Mouse (Mus musculus): ENCODE measurements around the gene Btg4.

Gene Btg4

DNA sequence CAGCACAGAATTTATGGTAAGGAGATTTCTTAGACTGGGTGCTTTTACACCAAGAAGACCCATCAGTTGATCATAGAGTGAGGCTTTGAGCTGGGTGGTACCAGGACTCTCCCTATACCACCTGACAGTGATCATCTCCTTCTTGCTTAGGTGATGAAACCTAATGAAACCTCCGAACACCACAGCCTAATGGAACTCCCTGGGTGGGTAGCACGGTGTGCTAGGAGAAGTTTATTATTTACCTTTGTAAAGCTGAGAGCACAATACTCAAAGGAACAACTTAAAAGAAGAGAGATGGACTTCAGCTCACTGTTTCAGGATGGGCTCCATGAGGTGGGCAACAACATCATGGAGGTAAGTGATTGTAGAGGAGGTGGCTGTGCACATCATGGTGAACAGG lies at the start of gene Btg4:
Gene Btg4 (plus strand): TSS at position 301 of the 400 bp plus-strand sequence.
- TF ChIP-seq GATA4 (IDR thresholded peaks at IDR 0.05; ENCODE audit: insufficient replicate concordance, low read length): no peak

DNA sequence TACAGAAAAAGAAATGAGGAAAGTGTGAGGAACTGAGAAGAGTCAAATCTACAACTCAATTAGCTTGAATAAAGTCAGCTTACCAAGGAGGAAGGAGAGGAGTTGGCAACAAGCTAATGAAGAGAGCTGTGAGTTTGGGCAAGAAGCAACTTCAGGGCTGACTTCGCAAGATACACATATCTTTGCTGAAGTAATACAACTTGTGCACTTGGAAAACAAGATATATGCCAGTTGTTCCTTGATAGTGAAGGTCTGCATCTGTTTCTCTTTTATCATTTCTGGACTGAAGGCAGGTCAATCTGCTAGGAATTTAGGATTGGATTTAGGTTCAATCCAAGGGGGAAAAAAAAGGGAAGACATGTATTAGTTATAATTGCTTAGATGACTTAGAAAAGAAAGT lies 47.1 kb upstream of the Btg4 start:
- TF ChIP-seq GATA4 (IDR thresholded peaks at IDR 0.05; ENCODE audit: insufficient replicate concordance, low read length): no peak

DNA sequence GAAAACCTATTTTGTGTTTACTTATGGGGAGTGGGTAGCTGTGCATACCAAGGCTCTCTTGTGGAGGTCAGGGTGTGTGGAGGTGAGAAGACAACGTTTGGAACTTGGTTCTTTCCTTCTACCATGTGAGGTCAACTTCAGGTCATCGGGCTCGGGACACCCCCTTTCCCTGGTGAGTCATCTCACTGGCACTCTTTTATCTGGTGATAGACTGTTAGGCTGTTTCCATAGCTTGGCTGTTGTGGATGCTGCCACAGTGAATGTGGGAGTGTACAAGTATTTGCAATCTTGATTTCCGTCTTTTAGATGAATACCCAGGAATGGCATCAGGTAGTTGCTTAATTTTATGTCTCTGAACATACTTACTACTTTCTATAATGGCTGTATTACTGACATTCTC lies 45.0 kb upstream of the Btg4 start:
- TF ChIP-seq GATA4 (IDR thresholded peaks at IDR 0.05; ENCODE audit: insufficient replicate concordance, low read length): no peak

DNA sequence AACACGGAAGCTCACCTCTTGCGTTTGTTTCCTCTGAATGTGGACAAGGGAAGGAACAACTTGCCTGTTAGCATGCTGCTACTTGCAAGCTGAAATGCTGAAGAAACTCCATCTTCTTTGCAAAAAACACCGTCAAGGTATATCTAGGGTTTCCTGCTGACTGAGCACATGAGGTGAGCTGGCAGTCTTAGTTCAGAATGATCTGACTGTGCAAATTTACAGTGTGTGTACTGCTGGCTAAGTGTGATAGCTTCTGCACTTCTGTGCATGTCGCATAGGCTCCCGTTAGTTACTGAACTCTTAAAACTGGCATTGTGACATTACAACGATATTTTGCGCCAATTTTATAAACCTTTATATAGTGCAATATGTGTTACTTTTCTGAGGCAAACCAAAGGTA lies 41.0 kb upstream of the Btg4 start:
- no peak for TF ChIP-seq GATA4 (IDR thresholded peaks at IDR 0.05; ENCODE audit: insufficient replicate concordance, low read length)

DNA sequence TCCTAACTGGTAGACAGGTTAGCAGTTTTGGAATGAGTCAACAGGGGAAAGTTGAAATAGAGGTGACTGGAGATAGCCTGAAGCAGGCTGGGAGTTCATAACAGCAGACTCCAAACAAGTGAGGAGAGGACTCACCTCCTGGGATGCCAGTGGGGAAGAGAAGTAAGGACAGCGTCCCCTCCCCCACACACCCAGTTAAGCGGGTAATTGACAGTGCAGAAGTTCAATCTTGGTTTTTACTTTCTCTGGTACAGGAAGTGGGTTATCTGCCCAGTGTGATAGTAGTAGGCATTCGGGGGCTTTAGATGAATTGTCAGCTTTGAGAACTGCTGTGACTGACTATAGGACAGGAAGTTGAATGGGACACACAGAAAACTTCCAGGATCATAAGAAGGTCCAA lies 40.4 kb upstream of the Btg4 start:
- no peak for TF ChIP-seq GATA4 (IDR thresholded peaks at IDR 0.05; ENCODE audit: insufficient replicate concordance, low read length)

DNA sequence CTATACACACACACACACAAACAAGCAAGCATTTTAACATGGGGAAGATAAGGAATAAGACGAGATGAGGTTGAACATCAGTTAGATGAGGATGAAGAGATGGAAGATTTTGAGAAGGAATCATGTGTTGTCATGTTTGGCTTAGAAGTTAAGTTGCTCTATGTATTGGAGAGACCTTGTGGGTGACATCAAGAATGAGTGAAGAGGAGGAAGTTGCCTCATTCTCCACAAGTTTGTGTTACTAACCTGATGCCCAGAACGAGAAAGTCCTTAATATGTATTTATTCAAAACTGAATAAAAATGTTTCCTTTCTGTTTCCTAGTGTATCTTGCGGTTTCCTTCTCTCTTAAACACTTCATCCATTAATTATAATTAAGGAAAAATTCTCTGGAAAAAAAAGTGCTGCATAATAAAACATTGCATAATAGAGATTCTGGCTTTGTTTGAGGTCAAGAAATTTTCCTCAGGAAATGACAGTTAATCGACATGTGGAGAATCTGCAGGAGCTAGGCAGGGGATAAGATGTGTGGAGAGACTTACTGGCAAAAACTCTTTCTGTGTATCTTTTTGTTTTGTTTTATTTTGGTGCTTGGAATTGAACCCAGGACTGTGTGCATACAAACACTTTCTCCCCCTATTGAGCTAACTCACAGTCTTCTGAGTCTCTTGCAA lies 39.4 kb upstream of the Btg4 start:
- no peak for TF ChIP-seq GATA4 (IDR thresholded peaks at IDR 0.05; ENCODE audit: insufficient replicate concordance, low read length)

DNA sequence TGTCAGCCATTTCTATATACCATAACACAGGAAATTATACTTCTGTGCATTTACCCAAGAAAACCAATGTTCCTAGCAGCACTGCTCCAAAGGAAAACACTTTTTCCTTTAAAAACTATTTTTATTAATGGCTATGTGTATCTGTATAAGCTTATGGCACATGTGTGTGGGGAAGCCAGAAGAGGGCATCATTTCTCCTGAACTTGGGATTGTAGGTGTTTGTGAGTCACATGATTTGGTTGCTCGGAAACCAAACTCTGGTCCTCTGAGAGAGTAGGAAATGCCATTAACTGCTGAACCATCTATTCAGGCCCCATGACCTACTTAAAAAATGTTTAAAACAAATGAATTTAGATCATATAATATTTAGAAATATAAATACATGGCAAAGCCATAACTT lies 33.7 kb upstream of the Btg4 start:
- no peak for TF ChIP-seq GATA4 (IDR thresholded peaks at IDR 0.05; ENCODE audit: insufficient replicate concordance, low read length)

DNA sequence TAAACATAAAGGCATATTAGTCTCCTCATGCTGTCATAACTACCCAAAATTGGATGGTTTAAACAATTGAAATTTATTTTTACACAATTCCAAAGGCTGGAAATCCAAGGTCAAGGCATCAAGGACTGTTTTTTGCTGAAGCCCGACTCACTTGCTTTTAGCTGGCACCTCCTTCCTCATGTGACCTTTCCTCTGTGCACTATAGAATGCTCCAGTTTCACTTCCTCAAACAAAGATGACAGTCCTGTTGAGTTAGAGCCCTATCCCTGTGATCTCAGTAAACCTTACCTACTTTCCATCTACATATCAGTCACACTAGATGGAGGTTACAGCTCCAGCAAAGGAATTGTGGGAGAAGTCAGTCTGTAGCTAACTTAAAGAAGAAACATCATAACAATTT lies 30.6 kb upstream of the Btg4 start:
- no peak for TF ChIP-seq GATA4 (IDR thresholded peaks at IDR 0.05; ENCODE audit: insufficient replicate concordance, low read length)

DNA sequence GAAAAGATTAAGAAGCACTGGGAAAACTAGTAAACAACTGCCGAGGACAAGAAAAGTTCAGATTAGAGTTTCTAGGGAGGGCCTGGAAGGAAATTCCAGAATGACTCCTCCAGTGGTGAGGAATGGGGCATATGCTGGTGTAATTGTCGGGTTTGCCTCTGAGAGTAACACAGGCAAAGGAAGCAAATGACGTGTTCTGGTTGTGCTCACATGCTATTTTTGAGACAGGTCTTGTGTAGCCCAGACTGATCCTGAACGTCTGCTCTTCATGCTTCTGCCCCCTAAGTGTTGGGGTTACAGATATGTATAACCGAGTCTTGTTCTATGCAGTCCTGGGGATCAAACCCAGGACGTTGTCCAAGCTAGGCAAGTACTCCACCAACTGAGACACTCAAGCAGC lies 29.1 kb upstream of the Btg4 start:
- no peak for TF ChIP-seq GATA4 (IDR thresholded peaks at IDR 0.05; ENCODE audit: insufficient replicate concordance, low read length)

DNA sequence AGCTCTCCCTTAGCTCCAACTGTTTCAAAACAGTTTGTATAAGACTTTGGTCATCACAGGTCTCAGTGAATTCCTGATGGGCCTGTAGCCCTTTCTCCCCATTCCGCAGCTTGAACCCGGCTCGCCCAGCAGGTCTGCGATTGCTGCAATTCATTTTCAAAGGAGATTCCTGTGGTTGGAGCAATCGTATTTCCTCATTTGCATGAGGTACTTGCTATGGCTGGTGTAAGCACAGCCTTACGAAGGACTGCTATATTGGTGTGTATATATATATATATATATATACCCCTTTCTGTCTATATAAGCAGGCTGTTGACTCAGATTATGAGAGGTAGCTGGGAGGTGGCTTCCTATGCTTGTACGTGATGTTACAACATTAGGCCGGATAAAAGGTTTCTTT lies 28.4 kb upstream of the Btg4 start:
- no peak for TF ChIP-seq GATA4 (IDR thresholded peaks at IDR 0.05; ENCODE audit: insufficient replicate concordance, low read length)

DNA sequence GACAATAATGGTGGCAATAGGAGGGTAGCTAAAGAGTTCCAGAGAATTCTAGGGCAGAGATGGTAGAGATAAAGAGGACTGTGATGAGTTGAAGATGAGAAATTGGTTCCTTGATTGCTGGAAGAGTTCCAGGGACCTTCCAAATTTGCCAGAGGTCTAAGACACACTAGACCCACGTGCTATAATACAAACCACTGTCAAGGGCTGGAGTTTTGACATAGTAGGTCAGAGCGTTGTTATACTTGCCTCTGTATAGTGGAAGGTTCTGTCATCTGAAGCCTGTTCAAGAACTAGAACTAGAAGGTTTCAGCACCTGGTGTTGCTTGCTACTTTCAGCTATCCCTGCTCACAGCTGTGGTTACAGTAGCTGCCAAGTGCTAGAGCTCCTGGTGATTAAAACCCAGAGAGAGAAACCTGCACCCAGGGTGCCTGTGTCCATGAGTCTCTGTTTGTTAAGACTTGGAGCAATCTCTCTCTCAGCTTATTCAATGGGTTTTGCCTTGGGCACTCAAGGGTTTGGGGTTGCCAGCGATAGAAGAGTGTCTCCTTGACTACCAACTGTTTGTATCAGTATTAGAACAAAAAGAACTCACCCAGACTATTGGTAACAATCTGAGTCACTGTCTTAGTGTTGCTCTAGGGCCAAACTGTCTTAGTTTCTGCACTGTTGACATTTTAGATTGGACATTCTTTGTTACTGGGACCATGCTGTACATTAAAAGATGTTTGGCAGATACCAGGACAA lies 27.7 kb upstream of the Btg4 start:
- no peak for TF ChIP-seq GATA4 (IDR thresholded peaks at IDR 0.05; ENCODE audit: insufficient replicate concordance, low read length)

DNA sequence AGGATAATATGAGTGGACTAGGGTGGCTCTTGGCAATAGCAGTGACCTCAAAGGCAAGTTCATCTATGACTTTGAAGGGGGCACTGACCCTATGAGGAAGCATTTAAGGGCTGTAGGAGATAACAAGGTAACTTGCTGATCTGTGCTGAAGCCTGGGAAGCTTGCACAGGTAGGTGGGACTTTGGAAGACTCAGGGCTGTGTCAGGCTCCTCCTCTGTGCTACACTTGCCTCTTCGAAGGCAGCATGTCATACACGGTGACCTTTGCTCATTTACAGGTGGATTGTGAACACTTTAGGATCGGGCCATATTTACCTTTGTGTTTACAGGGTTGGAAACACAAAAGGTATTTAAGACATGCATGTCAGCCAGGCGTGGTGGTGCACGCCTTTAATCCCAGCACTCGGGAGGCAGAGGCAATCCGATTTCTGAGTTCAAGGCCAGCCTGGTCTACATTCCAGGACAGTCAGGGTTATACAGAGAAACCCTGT lies 19.2 kb upstream of the Btg4 start:
- TF ChIP-seq GATA4 (IDR thresholded peaks at IDR 0.05; ENCODE audit: insufficient replicate concordance, low read length): no peak

DNA sequence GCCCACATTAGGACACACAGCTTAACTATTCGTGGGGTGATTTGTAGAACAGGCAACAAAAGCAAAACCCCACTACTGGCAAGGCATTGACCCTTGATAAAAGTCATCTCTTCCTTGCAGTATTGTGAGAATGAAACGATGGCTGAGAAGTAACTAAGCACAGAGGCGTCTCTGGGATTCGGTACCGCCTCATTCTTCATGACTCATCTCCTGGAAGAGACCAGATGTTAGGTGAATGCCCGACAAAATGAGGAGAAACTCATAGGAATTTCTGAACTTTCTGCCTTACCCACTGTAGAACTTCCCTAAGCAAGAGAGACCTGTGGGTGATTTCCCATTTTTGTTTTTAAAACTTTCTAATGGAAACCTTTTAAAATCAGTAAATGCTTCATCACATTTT lies 18.6 kb upstream of the Btg4 start:
- no peak for TF ChIP-seq GATA4 (IDR thresholded peaks at IDR 0.05; ENCODE audit: insufficient replicate concordance, low read length)

DNA sequence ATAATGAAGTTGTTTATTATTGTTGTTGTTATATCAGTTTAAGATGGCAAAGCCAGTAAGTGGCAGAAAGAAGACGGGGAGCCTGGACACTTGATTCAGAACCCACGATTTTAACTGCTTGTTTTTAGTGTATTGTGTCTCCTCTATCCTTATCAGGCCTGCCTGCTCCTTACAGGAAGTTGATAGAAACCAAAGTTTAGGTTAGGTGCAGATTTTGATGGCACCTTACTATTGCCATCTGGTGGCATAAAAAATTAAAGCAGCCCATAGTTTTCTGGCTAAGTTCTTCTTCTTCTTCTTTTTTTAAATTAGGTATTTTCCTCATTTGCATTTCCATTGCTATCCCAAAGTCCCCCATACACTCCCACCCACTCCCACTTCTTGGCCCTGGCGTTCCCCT lies 8.5 kb upstream of the Btg4 start:
- TF ChIP-seq GATA4 (IDR thresholded peaks at IDR 0.05; ENCODE audit: insufficient replicate concordance, low read length): no peak

DNA sequence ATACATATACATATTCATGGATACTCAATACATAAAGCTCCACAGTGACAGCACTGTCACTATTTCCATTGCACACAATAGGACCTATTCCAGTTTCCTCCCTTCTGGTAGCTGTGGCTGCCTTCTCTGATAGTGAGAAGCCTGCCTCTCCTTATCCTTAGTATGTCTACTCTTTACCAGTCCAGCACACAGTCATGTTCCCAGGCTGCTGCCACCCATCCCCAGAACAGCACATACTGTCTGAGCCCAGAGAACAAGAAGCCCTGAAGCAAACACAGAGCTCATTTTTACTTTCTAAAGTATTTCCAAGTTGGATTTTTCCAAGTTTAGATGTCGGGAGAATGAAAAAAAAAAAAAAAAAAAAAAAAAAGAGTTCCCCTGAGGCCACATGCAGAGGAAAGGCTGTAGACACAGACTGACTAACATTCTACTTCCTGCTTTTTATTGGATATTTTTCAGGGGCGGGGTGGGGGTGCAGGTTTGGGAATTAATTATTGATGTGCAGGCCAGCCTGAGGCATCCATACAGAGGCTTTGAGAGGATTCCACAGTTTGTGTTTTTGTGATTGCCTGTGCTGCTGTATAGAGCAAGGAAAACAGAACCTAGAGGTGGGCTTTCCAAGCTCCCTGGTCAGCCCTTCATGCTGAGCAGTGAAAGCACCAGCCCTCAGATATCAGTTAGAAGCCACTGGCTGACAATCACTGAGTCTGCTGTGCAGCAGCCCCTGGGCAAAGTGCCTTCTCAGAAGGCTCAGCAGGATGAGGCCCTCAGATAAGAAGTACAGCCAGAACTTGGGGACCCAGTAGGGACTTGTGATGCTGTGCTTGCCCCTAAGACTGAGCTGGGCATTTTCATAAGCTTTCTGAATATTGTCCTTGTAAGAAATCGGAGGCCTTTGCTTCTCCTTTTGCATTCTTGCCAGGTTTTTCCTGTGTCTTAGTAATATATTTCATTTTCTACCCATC lies 4.1 kb upstream of the Btg4 start:
- no peak for TF ChIP-seq GATA4 (IDR thresholded peaks at IDR 0.05; ENCODE audit: insufficient replicate concordance, low read length)

Data from liver, adult (tissue).